Mouse (Mus musculus): Measurements from ENCODE around the gene Ksr1. TPM values are rescaled to one million over a fixed set of nuclear protein-coding genes. Genes with fewer than 3 reads are reported as not detected.

Gene Ksr1
- polyA plus RNA-seq, 1 experiment from 2014 or later, result 5.8 TPM

- WGBS, result 92% methylated on average over 11 of the region's 11 CpGs
- Histone ChIP-seq H3K4me3 (replicated peaks; ENCODE audit: low read depth, low read length) (no peak overlapping the region), H3K27me3 (ENCODE audit: control insufficient read depth, insufficient read depth, low read length) (no peaks in the 10 kb centered on the region), H3K4me2 (ENCODE audit: low read length) (no peak overlapping the region), H3K4me1 (ENCODE audit: control insufficient read depth, insufficient read depth, low read length) (no peaks in the 10 kb centered on the region), H3K9ac (replicated peaks; ENCODE audit: low read length) (no peak overlapping the region), H3K27ac (replicated peaks; ENCODE audit: low read depth, low read length) (no peak overlapping the region), H3K36me3 (ENCODE audit: control insufficient read depth, insufficient read depth, low read length) (no peaks in the 10 kb centered on the region), H3K9me3 (ENCODE audit: control insufficient read depth, low read length) (no peaks in the 10 kb centered on the region)
- DNase-seq (no peak), ATAC-seq (ENCODE audit: low FRiP score, low TSS enrichment) (no peak)
These were observed 112.6 kb downstream of the Ksr1 start for GRCm38 (mm10) chr11:79033636-79034035.

GRCm38 (mm10) chr11:79033021-79033420 is 113.2 kb downstream of the Ksr1 start:
- Histone ChIP-seq H3K27me3 (ENCODE audit: control insufficient read depth, insufficient read depth, low read length) (no peaks in the 10 kb centered on the region), H3K4me1 (ENCODE audit: control insufficient read depth, insufficient read depth, low read length) (no peaks in the 10 kb centered on the region), H3K4me3 (replicated peaks; ENCODE audit: low read depth, low read length) (no peak overlapping the region), H3K4me2 (ENCODE audit: low read length) (no peak overlapping the region), H3K27ac (replicated peaks; ENCODE audit: low read depth, low read length) (no peak overlapping the region), H3K9me3 (ENCODE audit: control insufficient read depth, low read length) (no peaks in the 10 kb centered on the region), H3K9ac (replicated peaks; ENCODE audit: low read length) (no peak overlapping the region), H3K36me3 (ENCODE audit: control insufficient read depth, insufficient read depth, low read length) (no peaks in the 10 kb centered on the region)
- no peak for DNase-seq
- ATAC-seq (ENCODE audit: low FRiP score, low TSS enrichment), result no peak
- WGBS, result 86% methylated on average over 12 of the region's 12 CpGs

DNA sequence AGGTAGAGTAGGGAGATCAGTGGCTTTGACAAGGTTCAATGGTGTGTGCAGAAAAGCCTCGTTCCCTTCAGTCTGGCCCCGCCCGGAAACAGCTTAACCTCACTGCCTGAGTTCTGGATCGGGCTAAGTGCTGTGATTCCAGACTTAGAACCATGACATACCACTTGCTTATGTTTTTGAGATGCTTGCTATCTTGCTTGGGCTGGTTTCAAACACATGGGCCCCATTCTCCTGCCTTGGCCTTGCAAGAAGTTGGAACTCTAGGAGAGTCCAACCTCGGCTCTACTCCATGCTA is 114.8 kb downstream of the Ksr1 start:
- no peak for DNase-seq
- H3K27me3 ChIP-seq (ENCODE audit: control insufficient read depth, insufficient read depth, low read length), result no peaks in the 10 kb centered on the region
- no peak overlapping the region for H3K27ac ChIP-seq (replicated peaks; ENCODE audit: low read depth, low read length)
- ATAC-seq (ENCODE audit: low FRiP score, low TSS enrichment), result no peak
- no peaks in the 10 kb centered on the region for H3K9me3 ChIP-seq (ENCODE audit: control insufficient read depth, low read length)
- H3K4me3 ChIP-seq (replicated peaks; ENCODE audit: low read depth, low read length), result no peak overlapping the region
- no peak overlapping the region for H3K4me2 ChIP-seq (ENCODE audit: low read length)
- H3K4me1 ChIP-seq (ENCODE audit: control insufficient read depth, insufficient read depth, low read length), result no peaks in the 10 kb centered on the region
- H3K36me3 ChIP-seq (ENCODE audit: control insufficient read depth, insufficient read depth, low read length), result peaks cover 9% of the 10 kb centered on the region; the same call in 1 of the 2 replicates
- WGBS, result 83% methylated on average over 5 of the region's 5 CpGs
- no peak overlapping the region for H3K9ac ChIP-seq (replicated peaks; ENCODE audit: low read length)

- peak; percentile 88 for DNase-seq
- H3K9ac ChIP-seq (replicated peaks; ENCODE audit: low read length), result no peak overlapping the region
- peaks cover 9% of the 10 kb centered on the region; the same call in 1 of the 2 replicates for H3K36me3 ChIP-seq (ENCODE audit: control insufficient read depth, insufficient read depth, low read length)
- H3K4me3 ChIP-seq (replicated peaks; ENCODE audit: low read depth, low read length), result no peak overlapping the region
- 57% methylated on average over 19 of the region's 19 CpGs for WGBS
- no peaks in the 10 kb centered on the region for H3K9me3 ChIP-seq (ENCODE audit: control insufficient read depth, low read length)
- H3K27ac ChIP-seq (replicated peaks; ENCODE audit: low read depth, low read length), result no peak overlapping the region
- no peak for ATAC-seq (ENCODE audit: low FRiP score, low TSS enrichment)
- no peaks in the 10 kb centered on the region for H3K4me1 ChIP-seq (ENCODE audit: control insufficient read depth, insufficient read depth, low read length)
- H3K4me2 ChIP-seq (ENCODE audit: low read length), result no peak overlapping the region
- no peaks in the 10 kb centered on the region for H3K27me3 ChIP-seq (ENCODE audit: control insufficient read depth, insufficient read depth, low read length)
These were observed 115.4 kb downstream of the Ksr1 start for GRCm38 (mm10) chr11:79030570-79031451.

GRCm38 (mm10) chr11:79023751-79024150 is 122.5 kb downstream of the Ksr1 start:
- no peaks in the 10 kb centered on the region for H3K4me1 ChIP-seq (ENCODE audit: control insufficient read depth, insufficient read depth, low read length)
- H3K27me3 ChIP-seq (ENCODE audit: control insufficient read depth, insufficient read depth, low read length), result no peaks in the 10 kb centered on the region
- H3K9me3 ChIP-seq (ENCODE audit: control insufficient read depth, low read length), result no peaks in the 10 kb centered on the region
- no peak overlapping the region for H3K27ac ChIP-seq (replicated peaks; ENCODE audit: low read depth, low read length)
- WGBS, result 82% methylated on average over 6 of the region's 6 CpGs
- H3K9ac ChIP-seq (replicated peaks; ENCODE audit: low read length), result no peak overlapping the region
- ATAC-seq (ENCODE audit: low FRiP score, low TSS enrichment) (no peak), DNase-seq (no peak)
- H3K4me2 ChIP-seq (ENCODE audit: low read length), result no peak overlapping the region
- H3K4me3 ChIP-seq (replicated peaks; ENCODE audit: low read depth, low read length), result no peak overlapping the region
- H3K36me3 ChIP-seq (ENCODE audit: control insufficient read depth, insufficient read depth, low read length), result peaks cover 27% of the 10 kb centered on the region

DNA sequence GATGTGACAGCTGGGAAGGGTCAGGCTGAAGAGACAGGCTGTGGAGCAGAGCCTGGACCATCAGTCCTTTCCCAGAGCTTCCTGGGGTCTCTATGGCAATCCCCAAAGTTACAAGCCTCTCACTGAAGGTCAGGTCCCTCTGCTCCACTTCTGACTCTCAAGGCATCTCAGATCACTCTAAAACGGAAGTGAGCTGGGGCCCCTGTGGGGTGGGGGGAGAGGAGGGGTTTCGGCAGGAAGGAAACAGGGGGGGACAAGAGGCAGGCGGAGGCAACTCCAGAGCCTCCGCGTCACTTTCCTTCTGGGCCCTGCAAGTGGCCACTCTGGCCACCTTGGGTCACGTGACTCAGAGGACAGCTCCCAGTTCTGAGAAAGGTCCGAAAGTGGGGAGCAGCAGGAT is 122.9 kb downstream of the Ksr1 start:
- WGBS, result 54% methylated on average over 7 of the region's 7 CpGs
- Histone ChIP-seq H3K4me1 (ENCODE audit: control insufficient read depth, insufficient read depth, low read length) (no peaks in the 10 kb centered on the region), H3K27me3 (ENCODE audit: control insufficient read depth, insufficient read depth, low read length) (no peaks in the 10 kb centered on the region), H3K9me3 (ENCODE audit: control insufficient read depth, low read length) (no peaks in the 10 kb centered on the region), H3K36me3 (ENCODE audit: control insufficient read depth, insufficient read depth, low read length) (peaks cover 27% of the 10 kb centered on the region), H3K9ac (replicated peaks; ENCODE audit: low read length) (no peak overlapping the region), H3K27ac (replicated peaks; ENCODE audit: low read depth, low read length) (no peak overlapping the region), H3K4me3 (replicated peaks; ENCODE audit: low read depth, low read length) (no peak overlapping the region), H3K4me2 (ENCODE audit: low read length) (no peak overlapping the region)
- no peak for ATAC-seq (ENCODE audit: low FRiP score, low TSS enrichment)
- no peak for DNase-seq

DNA sequence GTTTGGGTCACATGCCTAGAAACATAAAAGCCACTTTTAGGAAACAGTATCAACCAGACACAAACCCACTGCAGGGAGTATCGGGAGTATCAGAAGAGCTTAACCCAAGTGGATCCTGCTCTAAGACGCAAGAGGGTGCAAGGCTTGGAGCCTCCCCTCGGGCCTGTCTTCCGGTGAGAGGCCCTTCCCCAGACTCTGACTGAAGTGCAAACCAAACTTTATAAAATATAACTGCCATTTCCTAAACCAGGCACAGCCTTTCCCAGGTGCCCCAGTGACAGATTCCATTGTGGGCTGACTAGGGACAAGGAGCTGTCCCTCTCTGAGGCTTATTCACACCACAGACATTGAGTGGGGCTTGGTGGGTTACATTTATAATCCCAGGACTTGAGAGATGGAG is 123.4 kb downstream of the Ksr1 start:
- Histone ChIP-seq H3K4me3 (replicated peaks; ENCODE audit: low read depth, low read length) (no peak overlapping the region), H3K27me3 (ENCODE audit: control insufficient read depth, insufficient read depth, low read length) (no peaks in the 10 kb centered on the region), H3K27ac (replicated peaks; ENCODE audit: low read depth, low read length) (no peak overlapping the region), H3K4me1 (ENCODE audit: control insufficient read depth, insufficient read depth, low read length) (no peaks in the 10 kb centered on the region), H3K9ac (replicated peaks; ENCODE audit: low read length) (no peak overlapping the region), H3K36me3 (ENCODE audit: control insufficient read depth, insufficient read depth, low read length) (peaks cover 27% of the 10 kb centered on the region), H3K4me2 (ENCODE audit: low read length) (no peak overlapping the region), H3K9me3 (ENCODE audit: control insufficient read depth, low read length) (no peaks in the 10 kb centered on the region)
- ATAC-seq (ENCODE audit: low FRiP score, low TSS enrichment) (no peak), DNase-seq (no peak)
- 70% methylated on average over 4 of the region's 4 CpGs for WGBS

DNA sequence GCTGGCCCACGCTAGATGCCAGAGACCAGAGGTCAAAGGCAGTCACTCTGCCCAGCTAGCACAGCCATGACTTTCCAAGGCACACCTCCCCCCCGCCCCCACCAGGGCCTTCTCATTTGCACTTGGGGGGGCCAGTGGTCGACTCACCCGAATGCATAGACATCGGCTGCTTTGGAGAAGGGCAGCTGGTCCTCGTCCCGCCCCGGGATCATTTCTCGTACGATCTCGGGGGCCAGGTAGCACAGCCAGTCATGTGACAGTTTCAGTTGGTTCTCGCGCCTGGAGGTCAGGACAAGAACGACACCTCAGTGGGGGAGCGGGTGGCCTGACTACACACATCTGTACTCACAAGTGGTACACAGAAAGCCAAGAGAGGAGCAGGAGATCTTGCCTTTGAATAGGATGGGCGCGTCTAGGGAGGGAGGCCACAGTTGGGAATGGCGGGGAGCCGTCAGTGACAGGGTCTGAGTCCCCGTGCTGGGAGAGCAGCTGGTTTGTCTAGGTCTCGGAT is 125.6 kb downstream of the Ksr1 start:
- H3K36me3 ChIP-seq (ENCODE audit: control insufficient read depth, insufficient read depth, low read length), result peaks cover 22% of the 10 kb centered on the region
- no peak overlapping the region for H3K9ac ChIP-seq (replicated peaks; ENCODE audit: low read length)
- H3K4me1 ChIP-seq (ENCODE audit: control insufficient read depth, insufficient read depth, low read length), result no peaks in the 10 kb centered on the region
- H3K4me3 ChIP-seq (replicated peaks; ENCODE audit: low read depth, low read length), result no peak overlapping the region
- ATAC-seq (ENCODE audit: low FRiP score, low TSS enrichment), result no peak
- H3K27me3 ChIP-seq (ENCODE audit: control insufficient read depth, insufficient read depth, low read length), result no peaks in the 10 kb centered on the region
- H3K4me2 ChIP-seq (ENCODE audit: low read length), result no peak overlapping the region
- no peak for DNase-seq
- no peaks in the 10 kb centered on the region for H3K9me3 ChIP-seq (ENCODE audit: control insufficient read depth, low read length)
- H3K27ac ChIP-seq (replicated peaks; ENCODE audit: low read depth, low read length), result no peak overlapping the region
- WGBS, result 78% methylated on average over 21 of the region's 21 CpGs
